ENCODE assay signal across 7 mouse cellular contexts in genomic region chr17:47695337-47695710, GRCm38 (mm10). TPM values are rescaled to one million over a fixed set of nuclear protein-coding genes. Genes with fewer than 3 reads are reported as not detected.
DNase-seq lines count a peak whose midpoint lies in the region; ATAC-seq and TF ChIP-seq lines count a peak whose summit lies in the region.

No protein-coding gene starts in this region.

- 0 out of 2 replicates have a peak overlapping the region, but pooled peaks have one; percentile 20 for H3K27ac ChIP-seq in lung, postnatal 0 days (ENCODE audit: low read length)
- H3K27ac ChIP-seq in embryonic facial prominence, embryonic 15.5 days (replicated peaks) = peak overlapping the region; percentile 45
- no peak overlapping the region; the same call in 1 of the 2 replicates for H3K27ac ChIP-seq in limb, embryonic 11.5 days (replicated peaks; ENCODE audit: low read depth, low read length)
- H3K27ac ChIP-seq in stomach, embryonic 14.5 days (ENCODE audit: low read length) = peak overlapping the region; percentile 27; the same call in 1 of the 2 replicates

- H3K4me2 ChIP-seq in lung, postnatal 0 days (replicated peaks; ENCODE audit: low read depth, low read length) = peak overlapping the region; percentile 93
- H3K4me2 ChIP-seq in embryonic facial prominence, embryonic 15.5 days (replicated peaks) = peak overlapping the region; percentile 89
- H3K4me2 ChIP-seq in limb, embryonic 11.5 days (ENCODE audit: low read depth, severe bottlenecking) = peak overlapping the region; percentile 78
- H3K4me2 ChIP-seq in stomach, embryonic 14.5 days (replicated peaks; ENCODE audit: low read depth, low read length) = peak overlapping the region; percentile 82

- no peaks in the 10 kb centered on the region for H3K4me1 ChIP-seq in lung, postnatal 0 days (ENCODE audit: insufficient read depth, low read depth, low read length)
- H3K4me1 ChIP-seq in embryonic facial prominence, embryonic 15.5 days = peaks cover 13% of the 10 kb centered on the region
- peaks cover 6% of the 10 kb centered on the region for H3K4me1 ChIP-seq in limb, embryonic 11.5 days (ENCODE audit: control insufficient read depth, insufficient read depth, low read length)
- peaks cover 8% of the 10 kb centered on the region; the same call in 1 of the 2 replicates for H3K4me1 ChIP-seq in stomach, embryonic 14.5 days (ENCODE audit: control insufficient read depth, insufficient read depth, low read length)

- no peak for ATAC-seq in lung, postnatal 0 days
- no peak for ATAC-seq in embryonic facial prominence, embryonic 15.5 days (ENCODE audit: insufficient number of reproducible peaks, low FRiP score, low TSS enrichment, low read depth)
- ATAC-seq in limb, embryonic 11.5 days (ENCODE audit: insufficient number of reproducible peaks, low FRiP score, low TSS enrichment, low read depth) = no peak
- ATAC-seq in stomach, embryonic 14.5 days (ENCODE audit: insufficient number of reproducible peaks, insufficient read depth, low FRiP score, low read depth) = no peak; the same call in 1 of the 2 replicates

- H3K4me3 ChIP-seq in lung, postnatal 0 days (ENCODE audit: low read depth, low read length) = peak overlapping the region; percentile 81
- peak overlapping the region; percentile 79 for H3K4me3 ChIP-seq in embryonic facial prominence, embryonic 15.5 days (replicated peaks)
- H3K4me3 ChIP-seq in limb, embryonic 11.5 days (ENCODE audit: low read depth, low read length) = peak overlapping the region; percentile 69
- H3K4me3 ChIP-seq in stomach, embryonic 14.5 days (ENCODE audit: low read depth, low read length) = peak overlapping the region; percentile 59

- no peaks in the 10 kb centered on the region for H3K27me3 ChIP-seq in lung, postnatal 0 days (replicated peaks; ENCODE audit: insufficient read depth, low read length)
- H3K27me3 ChIP-seq in embryonic facial prominence, embryonic 15.5 days = no peaks in the 10 kb centered on the region
- no peaks in the 10 kb centered on the region for H3K27me3 ChIP-seq in limb, embryonic 11.5 days (ENCODE audit: control insufficient read depth, insufficient read depth, low read length)
- no peaks in the 10 kb centered on the region for H3K27me3 ChIP-seq in stomach, embryonic 14.5 days (ENCODE audit: control insufficient read depth, insufficient read depth, low read length)

- WGBS in lung, postnatal 0 days = 0% methylated on average over 15 of the region's 23 CpGs
- WGBS in embryonic facial prominence, embryonic 15.5 days = under 1% methylated on average over 16 of the region's 23 CpGs
- WGBS in limb, embryonic 11.5 days = under 1% methylated on average over 20 of the region's 23 CpGs
- WGBS in stomach, embryonic 14.5 days = 0% methylated on average over 20 of the region's 23 CpGs

- DNase-seq in lung, postnatal 0 days (ENCODE audit: low spot score) = no peak
- no peak for DNase-seq in lung, postnatal 25 days (ENCODE audit: low spot score)
- DNase-seq in limb, embryonic 11.5 days (ENCODE audit: low spot score) = no peak
- DNase-seq in cerebellum, adult 9-11 months = no peak
- no peak for DNase-seq in ovary, postnatal 14 days (ENCODE audit: low spot score)

- peak overlapping the region; percentile 62 for H3K9ac ChIP-seq in lung, postnatal 0 days (replicated peaks; ENCODE audit: low read depth)
- peak overlapping the region; percentile 78 for H3K9ac ChIP-seq in embryonic facial prominence, embryonic 15.5 days
- peak overlapping the region; percentile 86 for H3K9ac ChIP-seq in limb, embryonic 11.5 days (ENCODE audit: low read length)
- H3K9ac ChIP-seq in stomach, embryonic 14.5 days (replicated peaks; ENCODE audit: low read depth, low read length) = peak overlapping the region; percentile 74

- no peaks in the 10 kb centered on the region for H3K36me3 ChIP-seq in lung, postnatal 0 days (ENCODE audit: insufficient read depth, low read length)
- peaks cover 15% of the 10 kb centered on the region; the same call in 1 of the 2 replicates for H3K36me3 ChIP-seq in embryonic facial prominence, embryonic 15.5 days
- no peaks in the 10 kb centered on the region for H3K36me3 ChIP-seq in limb, embryonic 11.5 days (ENCODE audit: control insufficient read depth, insufficient read depth, low read length)
- 0 out of 2 replicates have a peak, but pooled peaks cover 3% of the 10 kb centered on the region for H3K36me3 ChIP-seq in stomach, embryonic 14.5 days (ENCODE audit: control insufficient read depth, insufficient read depth, low read length)

- TF ChIP-seq CTCF in lung, postnatal 0 days (IDR thresholded peaks at IDR 0.05) = no peak

- TF ChIP-seq EP300 in lung, postnatal 0 days (IDR thresholded peaks at IDR 0.05) = no peak

- H3K9me3 ChIP-seq in lung, postnatal 0 days (ENCODE audit: low read length) = no peaks in the 10 kb centered on the region
- H3K9me3 ChIP-seq in embryonic facial prominence, embryonic 15.5 days (replicated peaks) = no peaks in the 10 kb centered on the region
- H3K9me3 ChIP-seq in limb, embryonic 11.5 days (ENCODE audit: control insufficient read depth, low read length) = no peaks in the 10 kb centered on the region
- no peaks in the 10 kb centered on the region for H3K9me3 ChIP-seq in stomach, embryonic 14.5 days (ENCODE audit: control insufficient read depth, low read depth, low read length)

RNA-seq across cellular contexts. Expression of gene Prickle4, which starts 0.8 kb away (rescaled TPM):
- 0.94 and 1.9 TPM in 2 replicates for polyA plus RNA-seq in lung, postnatal 0 days (2015; fragmentation: Nextera tagmentation; extraction: Ambion mirVana)
- polyA plus RNA-seq in embryonic facial prominence, embryonic 15.5 days (2015; fragmentation: Nextera tagmentation; extraction: Ambion mirVana) = 0.71 and 1.3 TPM in 2 replicates
- 1.8 and 2.6 TPM in 2 replicates for polyA plus RNA-seq in limb, embryonic 11.5 days (2014; fragmentation: Nextera tagmentation; extraction: Ambion mirVana)
- 2.0 and 2.1 TPM in 2 replicates for polyA plus RNA-seq in stomach, embryonic 14.5 days (2014; fragmentation: Nextera tagmentation; extraction: Ambion mirVana)

RNA-seq across cellular contexts. Expression of gene Gm21981, which starts 1.1 kb away (rescaled TPM):
- polyA plus RNA-seq in lung, postnatal 0 days (2015; fragmentation: Nextera tagmentation; extraction: Ambion mirVana) = 0.18 and 0.42 TPM in 2 replicates
- polyA plus RNA-seq in embryonic facial prominence, embryonic 15.5 days (2015; fragmentation: Nextera tagmentation; extraction: Ambion mirVana) = 0.12 and 0.24 TPM in 2 replicates
- 0.95 and 1.3 TPM in 2 replicates for polyA plus RNA-seq in limb, embryonic 11.5 days (2014; fragmentation: Nextera tagmentation; extraction: Ambion mirVana)
- 0.98 and 1.2 TPM in 2 replicates for polyA plus RNA-seq in stomach, embryonic 14.5 days (2014; fragmentation: Nextera tagmentation; extraction: Ambion mirVana)

RNA-seq across cellular contexts. Expression of gene Frs3, which starts 6.5 kb away (rescaled TPM):
- polyA plus RNA-seq in lung, postnatal 0 days (2015; fragmentation: Nextera tagmentation; extraction: Ambion mirVana) = 4.1 TPM in 2 replicates
- polyA plus RNA-seq in embryonic facial prominence, embryonic 15.5 days (2015; fragmentation: Nextera tagmentation; extraction: Ambion mirVana) = 5.5 and 7.1 TPM in 2 replicates
- polyA plus RNA-seq in limb, embryonic 11.5 days (2014; fragmentation: Nextera tagmentation; extraction: Ambion mirVana) = 3.9 and 4.2 TPM in 2 replicates
- polyA plus RNA-seq in stomach, embryonic 14.5 days (2014; fragmentation: Nextera tagmentation; extraction: Ambion mirVana) = 4.2 and 5.2 TPM in 2 replicates

RNA-seq across cellular contexts. Expression of gene Tomm6, which starts 7.1 kb away (rescaled TPM):
- polyA plus RNA-seq in lung, postnatal 0 days (2015; fragmentation: Nextera tagmentation; extraction: Ambion mirVana) = 303 and 324 TPM in 2 replicates
- 386 TPM in 2 replicates for polyA plus RNA-seq in embryonic facial prominence, embryonic 15.5 days (2015; fragmentation: Nextera tagmentation; extraction: Ambion mirVana)
- 404 and 441 TPM in 2 replicates for polyA plus RNA-seq in limb, embryonic 11.5 days (2014; fragmentation: Nextera tagmentation; extraction: Ambion mirVana)
- polyA plus RNA-seq in stomach, embryonic 14.5 days (2014; fragmentation: Nextera tagmentation; extraction: Ambion mirVana) = 416 and 439 TPM in 2 replicates

RNA-seq across cellular contexts. Expression of gene Pgc, which starts 31.3 kb away (rescaled TPM):
- 22.6 and 25.4 TPM in 2 replicates for polyA plus RNA-seq in lung, postnatal 0 days (2015; fragmentation: Nextera tagmentation; extraction: Ambion mirVana)
- polyA plus RNA-seq in embryonic facial prominence, embryonic 15.5 days (2015; fragmentation: Nextera tagmentation; extraction: Ambion mirVana) = 0.12 and 0.16 TPM in 2 replicates
- polyA plus RNA-seq in limb, embryonic 11.5 days (2014; fragmentation: Nextera tagmentation; extraction: Ambion mirVana) = not detected in 2 replicates
- polyA plus RNA-seq in stomach, embryonic 14.5 days (2014; fragmentation: Nextera tagmentation; extraction: Ambion mirVana) = 36.4 and 43.8 TPM in 2 replicates
